28 mouse cellular contexts compared by ENCODE assay signal in the genomic region with DNA sequence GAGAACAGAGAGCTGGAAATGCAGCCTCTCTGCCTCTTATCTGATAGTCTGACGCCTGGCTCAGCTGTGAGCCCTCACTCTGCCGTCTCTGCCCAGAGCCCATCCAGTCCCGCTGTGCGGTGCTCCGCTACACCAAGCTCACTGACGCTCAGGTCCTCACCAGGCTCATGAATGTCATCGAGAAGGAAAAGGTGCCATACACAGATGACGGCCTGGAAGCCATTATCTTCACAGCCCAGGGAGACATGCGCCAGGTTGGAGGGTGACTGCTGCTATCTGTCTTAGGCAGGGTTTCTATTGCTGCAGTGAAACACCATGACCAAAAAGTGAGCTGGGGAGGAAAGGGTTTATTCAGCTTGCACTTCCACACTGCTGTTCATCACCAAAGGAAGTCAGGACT. TPM values are rescaled to one million over a fixed set of nuclear protein-coding genes. Genes with fewer than 3 reads are reported as not detected.
DNase-seq lines count a peak whose midpoint lies in the region; ATAC-seq lines count a peak whose summit lies in the region.
"Had no signal": no experiment of that assay in that cellular context is flagged by ENCODE, and none has a peak within 500 bp of the region (broad histone marks: within the 10 kb centered on the region; RNA-seq: fewer than 3 reads in every experiment).

No protein-coding gene starts in this region.

- no peak overlapping the region for H3K4me3 ChIP-seq in heart, embryonic 12.5 days
- H3K4me3 ChIP-seq in heart, embryonic 10.5 days = no peak overlapping the region
- H3K4me3 ChIP-seq in liver, embryonic 12.5 days = no peak overlapping the region
- no peak overlapping the region for H3K4me3 ChIP-seq in intestine, embryonic 15.5 days (replicated peaks)
- H3K4me3 ChIP-seq: embryonic facial prominence, embryonic 10.5 days; forebrain, embryonic 12.5 days; heart, adult 2 months; heart, embryonic 15.5 days; hindbrain, embryonic 13.5 days; limb, embryonic 13.5 days; midbrain, embryonic 10.5 days had no signal

- ATAC-seq in heart, embryonic 12.5 days (ENCODE audit: insufficient number of reproducible peaks, low FRiP score) = peak; percentile 52; the same call in 1 of the 2 replicates
- ATAC-seq in common myeloid progenitor, adult 5-6 weeks (replicated peaks; ENCODE audit: low read depth, poor library complexity, severe bottlenecking) = peak; percentile 71
- ATAC-seq in liver, embryonic 12.5 days = peak; percentile 94
- ATAC-seq in megakaryocyte progenitor cell, adult 5-6 weeks (replicated peaks; ENCODE audit: poor library complexity) = peak; percentile 92
- no peak for ATAC-seq in intestine, embryonic 15.5 days

- H3K9me3 ChIP-seq in heart, embryonic 12.5 days (replicated peaks) = no peaks in the 10 kb centered on the region
- no peaks in the 10 kb centered on the region for H3K9me3 ChIP-seq in heart, embryonic 10.5 days
- no peaks in the 10 kb centered on the region for H3K9me3 ChIP-seq in liver, embryonic 12.5 days (replicated peaks)
- no peaks in the 10 kb centered on the region for H3K9me3 ChIP-seq in intestine, embryonic 15.5 days
- H3K9me3 ChIP-seq: embryonic facial prominence, embryonic 10.5 days; forebrain, embryonic 12.5 days; heart, embryonic 15.5 days; hindbrain, embryonic 13.5 days; limb, embryonic 13.5 days; midbrain, embryonic 10.5 days had no signal

- H3K27me3 ChIP-seq in heart, embryonic 12.5 days (replicated peaks) = no peaks in the 10 kb centered on the region
- no peaks in the 10 kb centered on the region for H3K27me3 ChIP-seq in heart, embryonic 10.5 days (ENCODE audit: insufficient read depth, poor library complexity, severe bottlenecking)
- no peaks in the 10 kb centered on the region for H3K27me3 ChIP-seq in liver, embryonic 12.5 days (replicated peaks)
- H3K27me3 ChIP-seq in intestine, embryonic 15.5 days (replicated peaks) = no peaks in the 10 kb centered on the region
- H3K27me3 ChIP-seq: forebrain, embryonic 12.5 days; heart, embryonic 15.5 days; hindbrain, embryonic 13.5 days; limb, embryonic 13.5 days had no signal

- no peak overlapping the region for H3K27ac ChIP-seq in heart, embryonic 12.5 days (ENCODE audit: poor library complexity, severe bottlenecking)
- no peak overlapping the region for H3K27ac ChIP-seq in heart, embryonic 10.5 days
- H3K27ac ChIP-seq in liver, embryonic 12.5 days = peak overlapping the region; percentile 85
- H3K27ac ChIP-seq in intestine, embryonic 15.5 days = no peak overlapping the region
- H3K27ac ChIP-seq: embryonic facial prominence, embryonic 10.5 days; forebrain, embryonic 12.5 days; heart, adult 2 months; heart, embryonic 15.5 days; hindbrain, embryonic 13.5 days; kidney, postnatal 0 days; limb, embryonic 13.5 days; midbrain, embryonic 10.5 days had no signal

- H3K4me2 ChIP-seq in heart, embryonic 12.5 days = no peak overlapping the region
- peak overlapping the region; percentile 47 for H3K4me2 ChIP-seq in liver, embryonic 12.5 days
- no peak overlapping the region for H3K4me2 ChIP-seq in intestine, embryonic 15.5 days (replicated peaks)
- H3K4me2 ChIP-seq: forebrain, embryonic 12.5 days; heart, embryonic 15.5 days; hindbrain, embryonic 13.5 days; limb, embryonic 13.5 days; lung, embryonic 14.5 days had no signal

- WGBS in heart, embryonic 12.5 days = 55% methylated on average over 9 of the region's 9 CpGs
- WGBS in heart, embryonic 10.5 days = 60% methylated on average over 9 of the region's 9 CpGs
- WGBS in liver, embryonic 12.5 days (ENCODE audit: insufficient replicate concordance) = 22% methylated on average over 9 of the region's 9 CpGs
- 86% methylated on average over 9 of the region's 9 CpGs for WGBS in intestine, embryonic 15.5 days

- peaks cover 91% of the 10 kb centered on the region for H3K36me3 ChIP-seq in heart, embryonic 12.5 days
- H3K36me3 ChIP-seq in heart, embryonic 10.5 days = peaks cover 94% of the 10 kb centered on the region
- peaks cover 99% of the 10 kb centered on the region for H3K36me3 ChIP-seq in liver, embryonic 12.5 days
- peaks cover 45% of the 10 kb centered on the region for H3K36me3 ChIP-seq in intestine, embryonic 15.5 days

- peaks cover 5% of the 10 kb centered on the region; the same call in 1 of the 2 replicates for H3K4me1 ChIP-seq in heart, embryonic 12.5 days (replicated peaks)
- H3K4me1 ChIP-seq in heart, embryonic 10.5 days = peaks cover 15% of the 10 kb centered on the region
- peaks cover 39% of the 10 kb centered on the region for H3K4me1 ChIP-seq in liver, embryonic 12.5 days
- no peaks in the 10 kb centered on the region for H3K4me1 ChIP-seq in intestine, embryonic 15.5 days (replicated peaks)
- H3K4me1 ChIP-seq: embryonic facial prominence, embryonic 10.5 days; forebrain, embryonic 12.5 days; hindbrain, embryonic 13.5 days; limb, embryonic 13.5 days; midbrain, embryonic 10.5 days had no signal

- no peak overlapping the region for H3K9ac ChIP-seq in heart, embryonic 12.5 days
- peak overlapping the region; percentile 55 for H3K9ac ChIP-seq in liver, embryonic 12.5 days
- no peak overlapping the region for H3K9ac ChIP-seq in intestine, embryonic 15.5 days
- H3K9ac ChIP-seq: forebrain, embryonic 12.5 days; heart, embryonic 15.5 days; hindbrain, embryonic 13.5 days; limb, embryonic 13.5 days; lung, embryonic 14.5 days had no signal

- DNase-seq in heart, embryonic 10.5 days (ENCODE audit: low spot score) = no peak
- no peak for DNase-seq in urinary bladder, postnatal 25 days (ENCODE audit: low spot score)
- no peak for DNase-seq in layer of hippocampus, adult 9-10 months (ENCODE audit: low spot score)
- DNase-seq: adrenal gland, postnatal 25 days; cerebellum, adult 11-12 months; cerebellum, postnatal 36 days; gastrocnemius, postnatal 25 days; heart, adult 2 months; heart, postnatal 36 days; kidney, adult 18-20 months; lung, embryonic 14.5 days; lung, postnatal 4 days; thymus, adult 2 months; thymus, postnatal 4 days had no signal

RNA-seq across cellular contexts. Expression of a gene that starts 11.9 kb away (rescaled TPM):
- 199 TPM in 2 replicates for polyA plus RNA-seq in heart, embryonic 12.5 days (2016; fragmentation: Nextera tagmentation; extraction: Ambion mirVana)
- 271 and 300 TPM in 2 replicates for polyA plus RNA-seq in heart, embryonic 10.5 days (2016; fragmentation: Nextera tagmentation; extraction: Ambion mirVana)
- 159 and 183 TPM in 2 replicates for total RNA-seq in common myeloid progenitor, adult 5-6 weeks (2017)
- polyA plus RNA-seq in liver, embryonic 12.5 days (2016; fragmentation: Nextera tagmentation; extraction: Ambion mirVana) = 259 and 263 TPM in 2 replicates
- total RNA-seq in megakaryocyte progenitor cell, adult 5-6 weeks (2015) = 230 and 236 TPM in 2 replicates
- 145 and 166 TPM in 2 replicates for total RNA-seq in megakaryocyte progenitor cell, adult 5-6 weeks (2017)
- 245 and 247 TPM in 2 replicates for polyA plus RNA-seq in intestine, embryonic 15.5 days (2015; fragmentation: Nextera tagmentation; extraction: Ambion mirVana)

RNA-seq across cellular contexts. Expression of a gene that starts 21.7 kb away (rescaled TPM):
- polyA plus RNA-seq in heart, embryonic 12.5 days (2016; fragmentation: Nextera tagmentation; extraction: Ambion mirVana) = 2.4 and 2.8 TPM in 2 replicates
- 2.9 and 4.1 TPM in 2 replicates for polyA plus RNA-seq in heart, embryonic 10.5 days (2016; fragmentation: Nextera tagmentation; extraction: Ambion mirVana)
- 50.2 and 65.4 TPM in 2 replicates for total RNA-seq in common myeloid progenitor, adult 5-6 weeks (2017)
- 1.7 and 1.8 TPM in 2 replicates for polyA plus RNA-seq in liver, embryonic 12.5 days (2016; fragmentation: Nextera tagmentation; extraction: Ambion mirVana)
- 33.7 and 35.8 TPM in 2 replicates for total RNA-seq in megakaryocyte progenitor cell, adult 5-6 weeks (2015)
- total RNA-seq in megakaryocyte progenitor cell, adult 5-6 weeks (2017) = 48.6 and 67.4 TPM in 2 replicates
- polyA plus RNA-seq in intestine, embryonic 15.5 days (2015; fragmentation: Nextera tagmentation; extraction: Ambion mirVana) = 2.0 and 2.8 TPM in 2 replicates

RNA-seq across cellular contexts. Expression of a gene that starts 33.1 kb away (rescaled TPM):
- polyA plus RNA-seq in heart, embryonic 12.5 days (2016; fragmentation: Nextera tagmentation; extraction: Ambion mirVana) = not detected in 2 replicates
- not detected in 2 replicates for polyA plus RNA-seq in heart, embryonic 10.5 days (2016; fragmentation: Nextera tagmentation; extraction: Ambion mirVana)
- not detected in 2 replicates for total RNA-seq in common myeloid progenitor, adult 5-6 weeks (2017)
- not detected in 2 replicates for polyA plus RNA-seq in liver, embryonic 12.5 days (2016; fragmentation: Nextera tagmentation; extraction: Ambion mirVana)
- not detected in 2 replicates for total RNA-seq in megakaryocyte progenitor cell, adult 5-6 weeks (2015)
- not detected in 2 replicates for total RNA-seq in megakaryocyte progenitor cell, adult 5-6 weeks (2017)
- polyA plus RNA-seq in intestine, embryonic 15.5 days (2015; fragmentation: Nextera tagmentation; extraction: Ambion mirVana) = 0.06 and 0.10 TPM in 2 replicates
- total RNA-seq: adrenal gland, postnatal 25 days; gastrocnemius, postnatal 25 days; heart, adult 2 months; heart, postnatal 36 days; midbrain, postnatal 0 days had no signal
- polyA plus RNA-seq: embryonic facial prominence, embryonic 10.5 days; heart, adult 2 months; lung, embryonic 14.5 days; neural tube, embryonic 14.5 days had no signal

RNA-seq across cellular contexts. Expression of a gene that starts 40.9 kb away (rescaled TPM):
- polyA plus RNA-seq in heart, embryonic 12.5 days (2016; fragmentation: Nextera tagmentation; extraction: Ambion mirVana) = 2.5 and 2.7 TPM in 2 replicates
- 2.1 TPM in 2 replicates for polyA plus RNA-seq in heart, embryonic 10.5 days (2016; fragmentation: Nextera tagmentation; extraction: Ambion mirVana)
- 6.2 and 13.3 TPM in 2 replicates for total RNA-seq in common myeloid progenitor, adult 5-6 weeks (2017)
- 0.94 and 1.0 TPM in 2 replicates for polyA plus RNA-seq in liver, embryonic 12.5 days (2016; fragmentation: Nextera tagmentation; extraction: Ambion mirVana)
- 2.1 and 2.2 TPM in 2 replicates for total RNA-seq in megakaryocyte progenitor cell, adult 5-6 weeks (2015)
- total RNA-seq in megakaryocyte progenitor cell, adult 5-6 weeks (2017) = 4.0 and 17.6 TPM in 2 replicates
- polyA plus RNA-seq in intestine, embryonic 15.5 days (2015; fragmentation: Nextera tagmentation; extraction: Ambion mirVana) = 3.6 and 3.9 TPM in 2 replicates

RNA-seq across cellular contexts. Expression of a gene that starts 46.2 kb away (rescaled TPM):
- 341 and 342 TPM in 2 replicates for polyA plus RNA-seq in heart, embryonic 12.5 days (2016; fragmentation: Nextera tagmentation; extraction: Ambion mirVana)
- polyA plus RNA-seq in heart, embryonic 10.5 days (2016; fragmentation: Nextera tagmentation; extraction: Ambion mirVana) = 435 and 453 TPM in 2 replicates
- 214 and 235 TPM in 2 replicates for total RNA-seq in common myeloid progenitor, adult 5-6 weeks (2017)
- polyA plus RNA-seq in liver, embryonic 12.5 days (2016; fragmentation: Nextera tagmentation; extraction: Ambion mirVana) = 287 and 308 TPM in 2 replicates
- total RNA-seq in megakaryocyte progenitor cell, adult 5-6 weeks (2015) = 201 and 220 TPM in 2 replicates
- 238 and 266 TPM in 2 replicates for total RNA-seq in megakaryocyte progenitor cell, adult 5-6 weeks (2017)
- 382 and 397 TPM in 2 replicates for polyA plus RNA-seq in intestine, embryonic 15.5 days (2015; fragmentation: Nextera tagmentation; extraction: Ambion mirVana)
